Mouse (Mus musculus): Measurements from ENCODE around the gene Mfn2.
"Not testable (repeated sequence)": the region's sequence is repeated elsewhere in the genome, so short reads cannot be mapped to it uniquely, and the experiment has no call there.

The Mfn2 gene

DNA sequence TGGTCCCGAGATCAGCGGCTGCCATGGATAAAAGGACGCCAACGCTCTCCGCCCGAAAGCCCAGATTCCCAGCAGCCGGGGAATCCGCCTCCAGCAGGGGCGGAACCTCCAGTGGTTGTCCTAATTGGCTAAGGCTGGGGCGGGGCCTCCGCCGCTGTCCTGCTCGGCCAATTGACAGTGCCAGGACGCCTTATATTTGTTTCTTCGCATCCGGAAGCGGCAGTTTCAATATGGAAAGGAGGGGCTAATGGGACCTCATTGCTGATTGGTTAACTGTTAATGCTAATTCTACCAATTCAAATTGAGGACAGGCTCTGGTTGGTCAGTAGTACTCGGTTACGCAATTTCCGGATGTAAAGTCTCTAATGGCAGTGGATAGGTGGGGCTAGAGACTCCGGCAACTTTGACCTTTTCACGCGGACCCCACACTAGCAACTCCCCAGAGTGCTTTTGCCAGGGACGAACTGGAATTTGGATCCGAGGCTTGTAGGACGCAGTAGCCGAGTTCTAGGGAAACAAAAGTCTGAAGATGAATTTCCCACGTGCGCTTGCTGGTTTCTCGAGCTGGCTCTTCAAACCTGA, 36.0 kb downstream of the Mfn2 start, which contains the start of the genes Miip and Fv1:
Miip (minus strand) TSS at position 367 of the 582 bp plus-strand sequence.
Fv1 (plus strand) TSS at position 530 of the 582 bp plus-strand sequence.
- peak; percentile 83 to 90 for DNase-seq (ENCODE audit: low spot score in 2 of 2)

DNA sequence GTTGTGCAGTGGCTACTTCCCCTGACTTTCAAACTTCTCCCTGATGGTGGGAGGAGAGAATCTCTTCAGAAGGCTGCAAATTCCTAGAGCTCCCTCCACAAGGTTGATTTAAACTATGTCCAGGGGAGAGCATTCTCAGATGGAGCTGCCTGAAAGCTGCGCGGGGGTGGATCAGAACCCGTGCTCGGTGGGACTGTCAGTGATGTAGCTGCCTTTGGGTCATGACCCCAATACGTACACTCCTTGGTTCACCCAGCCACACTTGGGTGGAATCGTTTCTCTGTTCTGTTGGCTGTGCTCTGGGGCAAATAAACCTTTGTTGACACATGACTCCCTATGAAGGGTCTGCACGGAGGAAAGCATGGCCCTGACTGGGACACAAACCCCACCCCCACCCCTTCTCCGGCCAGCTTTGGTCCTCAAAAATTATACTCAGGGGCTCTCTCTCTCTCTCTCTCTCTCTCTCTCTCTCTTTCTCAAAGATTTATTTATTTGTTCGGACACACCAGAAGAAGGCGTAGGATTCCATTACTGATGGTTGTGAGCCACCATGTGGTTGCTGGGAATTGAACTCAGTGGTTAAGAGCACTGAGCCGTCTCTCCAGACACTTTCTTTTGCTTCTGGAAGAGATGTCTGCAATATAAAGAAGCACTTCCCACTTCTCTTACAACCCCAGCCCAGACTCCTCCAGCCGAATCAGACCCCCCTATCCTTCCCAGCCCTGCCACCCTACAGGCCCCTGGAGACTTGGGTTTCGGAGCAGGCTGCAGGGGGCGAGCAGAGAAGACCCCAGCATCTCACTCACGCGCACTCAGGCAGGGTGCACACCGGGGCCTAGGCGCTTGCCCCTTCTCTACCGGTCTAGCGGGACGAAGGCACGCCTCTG, 36.7 kb downstream of the Mfn2 start:
- DNase-seq (ENCODE audit: low spot score in 2 of 2), result no peak

DNA sequence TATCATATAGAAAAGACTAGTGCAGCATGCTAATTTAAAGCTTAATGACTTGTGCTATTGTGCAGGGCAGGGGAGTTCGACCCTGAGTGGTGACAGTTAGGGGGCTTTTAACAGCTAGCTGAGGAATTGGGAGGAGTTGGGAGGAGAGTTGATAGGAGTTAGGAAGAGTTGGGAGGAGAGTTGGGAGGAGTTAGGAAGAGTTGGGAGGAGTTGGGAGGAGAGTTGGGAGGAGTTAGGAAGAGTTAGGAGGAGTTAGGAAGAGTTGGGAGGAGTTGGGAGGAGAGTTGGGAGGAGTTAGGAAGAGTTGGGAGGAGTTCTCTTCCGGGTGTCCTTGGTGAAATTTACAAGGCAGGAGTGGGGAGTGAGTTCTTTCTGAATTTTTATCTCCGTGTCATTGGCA, 37.7 kb downstream of the Mfn2 start:
- DNase-seq (ENCODE audit: low spot score in 2 of 2), result not testable (repeated sequence)

DNA sequence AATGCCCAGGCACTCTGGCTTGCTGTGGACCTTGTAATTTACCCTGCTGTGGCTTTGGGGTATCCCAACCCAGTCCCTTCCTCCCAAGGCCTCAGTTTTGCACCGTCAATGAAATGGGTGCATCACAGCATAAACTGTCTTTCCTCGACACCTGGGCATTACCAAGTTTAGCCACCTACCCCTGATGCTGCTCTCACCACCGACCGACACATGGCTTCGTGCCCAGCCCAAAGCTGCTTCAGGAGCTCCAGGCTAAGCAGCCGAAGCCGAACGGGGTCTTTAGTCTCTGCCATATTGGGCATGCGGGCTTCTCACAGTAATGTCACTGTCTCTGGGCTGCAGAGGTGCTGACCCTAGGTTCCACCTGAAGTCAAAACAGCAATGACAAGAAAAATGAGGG, 38.4 kb downstream of the Mfn2 start:
- DNase-seq (ENCODE audit: low spot score in 2 of 2), result no peak

DNA sequence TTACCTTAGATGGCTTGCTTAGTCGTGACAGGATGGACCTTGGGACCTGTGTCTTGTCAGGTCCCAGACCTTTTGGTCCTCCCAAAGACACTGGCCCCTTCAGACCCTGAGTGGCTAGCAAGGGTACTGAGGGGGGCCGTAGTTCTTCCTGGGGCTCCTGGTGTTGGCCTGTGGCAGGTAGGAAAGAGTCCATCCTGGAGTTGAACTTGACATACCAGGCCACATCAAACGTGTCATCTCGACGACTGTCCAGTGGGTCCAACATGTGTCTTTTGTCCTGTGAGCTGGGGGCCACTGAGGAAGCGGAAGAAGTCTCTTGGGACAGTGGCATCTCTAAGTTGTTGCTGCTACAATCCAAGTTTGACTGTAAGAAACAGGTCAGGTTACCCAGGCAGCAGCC, 38.9 kb downstream of the Mfn2 start:
- DNase-seq (ENCODE audit: low spot score in 2 of 2), result no peak

DNA sequence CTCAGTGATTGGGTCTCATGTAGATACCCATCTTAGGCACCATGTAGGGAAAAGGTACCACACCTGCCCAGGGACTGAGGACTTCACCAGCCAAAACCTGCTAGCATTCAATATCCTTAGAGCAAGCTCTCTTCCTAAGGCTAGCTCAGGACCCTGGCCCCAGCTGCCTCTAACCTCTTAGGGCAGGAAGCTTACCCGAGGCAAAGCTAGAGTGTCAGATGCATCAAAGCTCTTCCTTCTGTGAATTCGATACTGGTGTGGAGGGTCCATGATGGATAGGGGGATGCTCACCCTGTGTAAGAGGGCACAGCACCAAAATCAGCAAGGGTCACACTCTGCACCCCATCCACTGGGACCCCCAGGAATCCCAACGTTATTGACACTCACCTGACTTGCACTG, 42.5 kb downstream of the Mfn2 start:
- no peak for DNase-seq (ENCODE audit: low spot score in 2 of 2)

DNA sequence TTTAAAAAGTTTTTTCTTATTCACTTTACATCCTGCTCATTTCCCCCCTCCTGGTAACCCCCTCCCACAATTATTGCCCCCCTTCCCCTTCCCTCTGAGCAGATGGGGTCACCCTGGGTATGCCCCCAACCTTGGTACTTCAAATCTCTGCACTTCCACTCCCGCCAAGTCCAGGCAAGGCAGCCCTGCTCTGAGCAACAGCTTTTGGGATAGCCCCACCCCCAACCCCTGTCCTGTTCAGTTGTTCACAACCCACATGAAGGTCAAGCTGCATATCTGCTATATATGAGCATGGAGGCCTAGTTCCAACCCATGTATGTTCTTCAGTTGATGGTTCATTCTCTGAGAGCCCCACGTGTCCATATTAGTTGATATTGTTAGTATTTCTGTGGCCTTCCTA, 53.7 kb downstream of the Mfn2 start:
- no peak for DNase-seq (ENCODE audit: low spot score in 2 of 2)

DNA sequence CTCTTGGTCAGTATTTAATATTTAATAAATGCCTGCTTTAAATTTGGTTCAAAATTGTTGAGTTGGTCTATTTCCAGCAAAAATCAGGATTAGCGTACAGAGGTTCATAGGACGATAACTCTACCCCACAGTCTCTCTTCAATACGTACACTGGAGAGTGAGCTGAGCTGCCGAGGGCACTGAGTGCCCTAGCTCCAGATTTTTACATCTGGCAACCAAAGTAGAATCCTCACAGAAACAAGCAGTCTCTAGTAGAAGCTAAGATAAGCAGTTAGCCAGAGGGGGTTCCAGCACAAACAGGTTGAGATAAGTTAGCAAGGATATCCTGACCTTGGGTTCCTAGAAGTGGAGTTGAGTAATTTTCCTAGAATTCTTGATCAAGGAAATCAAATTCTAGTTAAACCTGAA, 55.9 kb downstream of the Mfn2 start:
- no peak for DNase-seq (ENCODE audit: low spot score in 2 of 2)

DNA sequence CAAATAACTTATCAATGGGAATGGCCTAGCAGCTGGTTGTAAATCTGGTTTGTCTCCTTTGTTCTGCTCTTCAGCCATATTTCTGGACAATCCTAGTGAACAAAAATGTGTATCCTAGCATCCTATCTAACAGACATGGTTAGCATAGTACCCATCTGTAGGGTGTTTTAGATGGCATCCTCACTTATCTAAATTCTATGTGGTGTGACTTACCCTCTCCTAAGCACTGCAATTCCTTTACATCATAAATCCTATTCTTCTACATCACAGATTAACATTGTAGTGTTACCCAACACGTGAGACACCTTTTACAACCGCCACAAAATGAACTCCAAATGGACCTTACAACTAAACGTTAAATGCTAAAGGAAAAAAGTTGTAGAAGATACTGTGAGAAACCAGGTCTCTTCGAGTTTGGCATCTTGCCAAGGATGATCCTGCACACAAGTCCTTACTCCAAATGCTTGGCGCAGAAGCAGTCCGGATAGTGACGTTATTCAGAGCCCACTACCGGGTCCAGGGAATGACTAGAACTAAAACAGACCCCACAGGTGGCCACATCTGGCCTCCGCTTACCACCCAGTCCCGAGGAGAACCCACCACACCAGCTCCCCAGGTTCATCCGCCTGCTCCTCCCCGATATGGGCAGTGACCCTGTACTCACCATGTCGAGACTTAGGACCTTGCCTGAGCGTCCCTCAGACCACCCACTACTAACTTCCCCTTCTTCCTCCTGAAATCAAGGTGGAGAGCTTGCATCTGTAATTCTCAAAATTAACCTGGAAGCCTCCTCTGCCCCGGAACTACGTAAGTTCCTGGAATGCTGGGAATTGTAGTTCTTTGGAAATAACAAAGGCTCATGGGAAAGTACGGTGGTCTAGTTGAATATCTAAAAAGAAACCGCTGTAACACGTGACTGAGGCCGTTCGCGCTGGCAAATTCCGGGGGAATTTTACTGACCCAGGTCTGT, 56.6 kb downstream of the Mfn2 start, which contains the start of gene Zfp933:
Zfp933 (minus strand) TSS at position 753 of the 970 bp plus-strand sequence.
- DNase-seq (ENCODE audit: low spot score in 2 of 2), result peak; percentile 39 to 64

DNA sequence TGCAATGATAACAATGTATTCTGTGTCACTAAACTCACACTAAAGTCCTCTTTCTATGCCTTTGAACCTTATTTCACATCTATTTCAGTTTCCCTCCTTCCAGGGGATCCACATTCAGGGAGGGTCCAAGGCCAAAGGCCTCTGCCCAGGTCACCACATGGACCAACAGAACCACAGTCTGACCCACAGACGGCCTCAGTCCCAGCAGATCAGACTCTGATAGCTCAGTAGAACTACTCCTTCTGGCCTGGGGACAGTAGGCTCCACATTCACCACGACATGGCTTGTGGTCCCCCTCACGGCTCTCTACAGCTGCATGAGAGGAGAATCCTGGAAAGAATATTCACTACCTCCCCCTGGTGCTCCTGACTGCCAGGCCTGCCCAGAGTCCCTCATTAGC, 61.6 kb downstream of the Mfn2 start:
- DNase-seq (ENCODE audit: low spot score in 2 of 2), result no peak

DNA sequence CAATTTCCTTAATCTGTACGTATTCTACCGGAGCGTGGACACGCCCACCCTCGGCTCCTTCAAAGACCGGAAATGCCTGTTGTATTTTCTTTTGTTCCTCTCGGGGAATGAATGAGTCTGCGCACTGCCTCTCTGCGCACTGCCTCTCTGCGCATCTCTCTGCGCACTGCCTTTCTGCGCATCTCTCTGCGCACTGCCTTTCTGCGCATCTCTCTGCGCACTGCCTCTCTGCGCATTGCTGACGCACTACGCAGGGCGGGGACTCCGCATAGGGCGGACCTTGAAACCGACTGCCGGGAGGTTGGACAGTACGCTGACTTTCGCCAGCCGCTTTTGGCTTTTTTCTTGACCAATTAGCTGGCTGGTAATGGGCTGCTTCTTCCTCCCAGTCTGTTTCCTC, 65.2 kb downstream of the Mfn2 start:
- DNase-seq (ENCODE audit: low spot score in 2 of 2), result peak in 1 of 2 experiments; percentile 36

DNA sequence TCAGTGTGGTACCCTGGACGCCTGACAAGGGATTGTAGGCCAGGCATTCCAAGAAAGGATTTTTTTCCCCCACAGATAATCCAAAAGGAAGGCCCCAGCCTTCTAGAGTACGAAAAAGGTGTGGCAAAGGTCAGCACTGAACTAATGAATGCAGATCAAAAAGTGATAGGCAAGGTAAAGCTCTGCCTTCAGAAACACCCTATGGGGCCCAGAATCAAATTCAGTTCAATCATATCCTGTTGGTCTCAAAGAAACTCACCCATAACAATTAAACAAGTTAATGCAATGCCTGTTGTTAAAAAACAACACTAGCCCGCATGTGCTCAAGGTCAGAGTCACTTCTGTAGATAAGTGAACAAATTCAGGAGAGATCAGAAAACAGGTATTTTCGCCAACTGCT, 80.1 kb downstream of the Mfn2 start:
- DNase-seq (ENCODE audit: low spot score in 2 of 2), result no peak

Data from thymus, postnatal 10 days (tissue).